25 mouse cellular contexts compared by ENCODE assay signal in genomic region chr2:50833791-50834190, GRCm38 (mm10).
DNase-seq lines count a peak whose midpoint lies in the region; ATAC-seq and TF ChIP-seq lines count a peak whose summit lies in the region.
"Had no signal": no experiment of that assay in that cellular context is flagged by ENCODE, and none has a peak within 500 bp of the region (broad histone marks: within the 10 kb centered on the region; RNA-seq: fewer than 3 reads in every experiment).

No protein-coding gene starts in this region.

- H3K9ac ChIP-seq in lung, postnatal 0 days (replicated peaks; ENCODE audit: low read depth) = no peak overlapping the region
- H3K9ac ChIP-seq: forebrain, embryonic 13.5 days; hindbrain, embryonic 12.5 days; hindbrain, embryonic 15.5 days had no signal

- 0 out of 2 replicates have a peak, but pooled peaks have one; percentile 28 for ATAC-seq in lung, postnatal 0 days
- ATAC-seq in granulocyte monocyte progenitor cell, adult 5-6 weeks (replicated peaks; ENCODE audit: poor library complexity, severe bottlenecking) = peak; percentile 93
- ATAC-seq in monocyte, adult 5-6 weeks (replicated peaks; ENCODE audit: insufficient number of reproducible peaks, low FRiP score, low TSS enrichment, poor library complexity, severe bottlenecking) = peak; percentile 89
- ATAC-seq: forebrain, embryonic 13.5 days; forebrain, embryonic 16.5 days; Patski had no signal

- H3K4me3 ChIP-seq in lung, postnatal 0 days (ENCODE audit: low read depth, low read length) = no peak overlapping the region
- no peak overlapping the region for H3K4me3 ChIP-seq in bone marrow, adult 2 months (replicated peaks; ENCODE audit: control insufficient read depth, low read depth, low read length)
- H3K4me3 ChIP-seq: forebrain, embryonic 10.5 days; forebrain, embryonic 13.5 days; gastrocnemius, adult 2 months; heart, adult 2 months; hindbrain, embryonic 12.5 days; hindbrain, embryonic 15.5 days had no signal

- intact Hi-C loops in left cerebral cortex, postnatal 36 days (cut with DNase I) = no loop called here

- H3K4me1 ChIP-seq in lung, postnatal 0 days (ENCODE audit: insufficient read depth, low read depth, low read length) = peaks cover 5% of the 10 kb centered on the region; the same call in 1 of the 2 replicates
- H3K4me1 ChIP-seq in bone marrow, adult 2 months (ENCODE audit: control insufficient read depth, insufficient read depth, low read length) = peaks cover 1% of the 10 kb centered on the region; the same call in 1 of the 2 replicates
- H3K4me1 ChIP-seq: hindbrain, embryonic 12.5 days; hindbrain, embryonic 15.5 days had no signal

- H3K36me3 ChIP-seq in lung, postnatal 0 days (ENCODE audit: insufficient read depth, low read length) = no peaks in the 10 kb centered on the region
- H3K36me3 ChIP-seq: forebrain, embryonic 10.5 days; G1E; hindbrain, embryonic 12.5 days; hindbrain, embryonic 15.5 days had no signal

- TF ChIP-seq CTCF in lung, postnatal 0 days (IDR thresholded peaks at IDR 0.05) = no peak
- no peak for TF ChIP-seq CTCF in bone marrow, adult 2 months (IDR thresholded peaks at IDR 0.05; ENCODE audit: control insufficient read depth, insufficient read depth, low read length)

- TF ChIP-seq POLR2A in bone marrow, adult 2 months (IDR thresholded peaks at IDR 0.05; ENCODE audit: borderline replicate concordance, control insufficient read depth, low read depth, low read length) = no peak

- no peaks in the 10 kb centered on the region for H3K27me3 ChIP-seq in lung, postnatal 0 days (replicated peaks; ENCODE audit: insufficient read depth, low read length)
- H3K27me3 ChIP-seq: CH12.LX; forebrain, embryonic 13.5 days; hindbrain, embryonic 12.5 days; hindbrain, embryonic 15.5 days; Patski had no signal

- peak; percentile 36 for DNase-seq in lung, postnatal 0 days (ENCODE audit: low spot score)
- no peak for DNase-seq in lung, postnatal 14 days
- DNase-seq in left cerebral cortex, postnatal 36 days (ENCODE audit: low spot score in 2 of 2) = no peak
- no peak for DNase-seq in retina, embryonic 14.5 days (ENCODE audit: low spot score)
- DNase-seq: adrenal gland, postnatal 10 days; B cell, adult 2 months; cerebellum, adult 11-12 months; cerebellum, adult 8-10 months; cerebellum, postnatal 10 days; cerebellum, postnatal 36 days; gastrocnemius, adult 2 months; gastrocnemius, postnatal 14 days; heart, adult 2 months had no signal

- H3K4me2 ChIP-seq in lung, postnatal 0 days (replicated peaks; ENCODE audit: low read depth, low read length) = no peak overlapping the region
- H3K4me2 ChIP-seq: forebrain, embryonic 13.5 days; heart, embryonic 11.5 days; hindbrain, embryonic 12.5 days; hindbrain, embryonic 15.5 days had no signal

- 89% methylated on average over 5 of the region's 5 CpGs for WGBS in lung, postnatal 0 days
- WGBS in bone marrow, adult 2 months = 47% methylated on average over 5 of the region's 5 CpGs

- H3K27ac ChIP-seq in lung, postnatal 0 days (ENCODE audit: low read length) = no peak overlapping the region
- peak overlapping the region; percentile 4; the same call in 1 of the 2 replicates for H3K27ac ChIP-seq in bone marrow, adult 2 months (ENCODE audit: control insufficient read depth, insufficient read depth, low read depth, low read length, poor library complexity)
- H3K27ac ChIP-seq: forebrain, embryonic 10.5 days; forebrain, embryonic 13.5 days; gastrocnemius, adult 2 months; heart, adult 2 months; hindbrain, embryonic 12.5 days; hindbrain, embryonic 15.5 days had no signal

- H3K9me3 ChIP-seq in lung, postnatal 0 days (ENCODE audit: low read length) = no peaks in the 10 kb centered on the region
- H3K9me3 ChIP-seq: forebrain, embryonic 10.5 days; forebrain, embryonic 13.5 days; hindbrain, embryonic 12.5 days; hindbrain, embryonic 15.5 days had no signal

- no peak for TF ChIP-seq EP300 in lung, postnatal 0 days (IDR thresholded peaks at IDR 0.05)

Comparison
In these comparisons a context has a peak if more than half of its experiments do, and no peak if none do; other contexts are left out.
1. ATAC-seq: peak in every context shown above with its lines; median percentile 93 in granulocyte monocyte progenitor cell, adult 5-6 weeks; 89 in monocyte, adult 5-6 weeks; 28 in lung, postnatal 0 days.